Mouse (Mus musculus): Measurements from ENCODE around the gene Aanat.

Aanat gene

GRCm38 (mm10) chr11:116574486-116574885 lies 11.7 kb upstream of the Aanat start:
- DNase-seq (ENCODE audit: low read depth, low spot score), result no peak

GRCm38 (mm10) chr11:116574982-116575381 lies 11.2 kb upstream of the Aanat start:
- DNase-seq (ENCODE audit: low read depth, low spot score), result no peak

GRCm38 (mm10) chr11:116575396-116575795 lies 10.8 kb upstream of the Aanat start:
- no peak for DNase-seq (ENCODE audit: low read depth, low spot score)

- DNase-seq (ENCODE audit: low read depth, low spot score), result no peak
Measured at GRCm38 (mm10) chr11:116579280-116579679, 7.0 kb upstream of the Aanat start.

- peak; percentile 53 for DNase-seq (ENCODE audit: low read depth, low spot score)
Measured at GRCm38 (mm10) chr11:116580031-116580652, 6.1 kb upstream of the Aanat start.

- peak; percentile 50 for DNase-seq (ENCODE audit: low read depth, low spot score)
Measured at GRCm38 (mm10) chr11:116580711-116581375, 5.4 kb upstream of the Aanat start.

GRCm38 (mm10) chr11:116581376-116581814 lies 4.8 kb upstream of the Aanat start, which contains the start of gene Ube2o:
Gene Ube2o, minus strand, starts transcription at chr11:116581447.
- peak; percentile 81 for DNase-seq (ENCODE audit: low read depth, low spot score)

- no peak for DNase-seq (ENCODE audit: low read depth, low spot score)
Measured at GRCm38 (mm10) chr11:116585682-116586081, 550 bp upstream of the Aanat start.

- DNase-seq (ENCODE audit: low read depth, low spot score), result peak; percentile 47
Measured at GRCm38 (mm10) chr11:116586801-116587631, 784 bp downstream of the Aanat start.

- no peak for DNase-seq (ENCODE audit: low read depth, low spot score)
Measured at GRCm38 (mm10) chr11:116589020-116589531, 2.8 kb downstream of the Aanat start.

GRCm38 (mm10) chr11:116589574-116589973 lies 3.3 kb downstream of the Aanat start:
- DNase-seq (ENCODE audit: low read depth, low spot score), result no peak

- DNase-seq (ENCODE audit: low read depth, low spot score), result no peak
Measured at GRCm38 (mm10) chr11:116591621-116592020, 5.4 kb downstream of the Aanat start.

GRCm38 (mm10) chr11:116592428-116592827 lies 6.2 kb downstream of the Aanat start:
- peak; percentile 97 for DNase-seq (ENCODE audit: low read depth, low spot score)

- no peak for DNase-seq (ENCODE audit: low read depth, low spot score)
Measured at GRCm38 (mm10) chr11:116593345-116593744, 7.1 kb downstream of the Aanat start.

- no peak for DNase-seq (ENCODE audit: low read depth, low spot score)
Measured at GRCm38 (mm10) chr11:116596766-116597165, 10.5 kb downstream of the Aanat start.

- no peak for DNase-seq (ENCODE audit: low read depth, low spot score)
Measured at GRCm38 (mm10) chr11:116598193-116598592, 12.0 kb downstream of the Aanat start.

- DNase-seq (ENCODE audit: low read depth, low spot score), result no peak
Measured at GRCm38 (mm10) chr11:116599230-116599629, 13.0 kb downstream of the Aanat start.

- no peak for DNase-seq (ENCODE audit: low read depth, low spot score)
Measured at GRCm38 (mm10) chr11:116601166-116601565, 14.9 kb downstream of the Aanat start.

GRCm38 (mm10) chr11:116602043-116602442 lies 15.8 kb downstream of the Aanat start:
- DNase-seq (ENCODE audit: low read depth, low spot score), result no peak

- peak; percentile 62 for DNase-seq (ENCODE audit: low read depth, low spot score)
Measured at GRCm38 (mm10) chr11:116603339-116603738, 17.1 kb downstream of the Aanat start.

GRCm38 (mm10) chr11:116604097-116604496 lies 17.9 kb downstream of the Aanat start:
- no peak for DNase-seq (ENCODE audit: low read depth, low spot score)

GRCm38 (mm10) chr11:116607717-116608116 lies 21.5 kb downstream of the Aanat start:
- no peak for DNase-seq (ENCODE audit: low read depth, low spot score)
